Mouse (Mus musculus) hindbrain, embryonic 15.5 days (tissue): ENCODE results near the gene St3gal3. TPM values are rescaled to one million over a fixed set of nuclear protein-coding genes. Genes with fewer than 3 reads are reported as not detected.

ENCODE experiments used
- ATAC-seq: fragments of 200-750 bp; cut with Nextera tagmentation; 2 replicates; pipeline ENCODE4 v1.8.0; 2017; ENCODE audit warnings: low read depth, moderate number of reproducible peaks, moderate TSS enrichment; ENCODE audit not compliant: low FRiP score
- H3K27ac ChIP-seq: fragments of 300-500 bp; sonication (generic); replicated peaks from 2 replicates; pipeline ENCODE4 v1.5.1; 2015; ENCODE audit warnings: mild to moderate bottlenecking, inconsistent platforms
- H3K27me3 ChIP-seq: fragments of 300-500 bp; sonication (generic); 2 replicates; pipeline ENCODE4 v1.6.1; 2015; ENCODE audit warnings: control low read depth, inconsistent platforms
- H3K36me3 ChIP-seq: fragments of 300-500 bp; sonication (generic); 2 replicates; pipeline ENCODE4 v1.6.1; 2015; ENCODE audit warnings: control low read depth, inconsistent platforms
- H3K4me1 ChIP-seq: fragments of 300-500 bp; sonication (generic); replicated peaks from 2 replicates; pipeline ENCODE4 v1.6.1; 2015; ENCODE audit warnings: control low read depth, inconsistent platforms
- H3K4me2 ChIP-seq: fragments of 300-500 bp; sonication (generic); 2 replicates; pipeline ENCODE4 v1.6.1; 2015; ENCODE audit warnings: moderate library complexity, mild to moderate bottlenecking, inconsistent platforms
- H3K4me3 ChIP-seq: fragments of 300-500 bp; sonication (generic); 2 replicates; pipeline ENCODE4 v1.5.1; 2015; ENCODE audit warnings: mild to moderate bottlenecking, inconsistent platforms
- H3K9ac ChIP-seq: fragments of 300-500 bp; sonication (generic); 2 replicates; pipeline ENCODE4 v1.6.1; 2015; ENCODE audit warnings: inconsistent platforms
- H3K9me3 ChIP-seq: fragments of 300-500 bp; sonication (generic); 2 replicates; pipeline ENCODE4 v1.6.1; 2016; ENCODE audit warnings: control low read depth, inconsistent platforms
- WGBS: fragments of 180-500 bp; shearing (Covaris S2); methylation state at CpG from one replicate; pipeline ENCODE4 v1.1.7; 2015; 5-methylcytosine and 5-hydroxymethylcytosine counted together
- polyA plus RNA-seq: library from polyadenylated mRNA; unstranded; fragments of >200 nt; fragmentation: Nextera tagmentation; extraction: Ambion mirVana; gene quantifications from 2 replicates; pipeline ENCODE4 v1.2.1, GENCODE M21; 2015

Gene St3gal3
- polyA plus RNA-seq, 1 experiment from 2014 or later = 15.0 TPM

DNA sequence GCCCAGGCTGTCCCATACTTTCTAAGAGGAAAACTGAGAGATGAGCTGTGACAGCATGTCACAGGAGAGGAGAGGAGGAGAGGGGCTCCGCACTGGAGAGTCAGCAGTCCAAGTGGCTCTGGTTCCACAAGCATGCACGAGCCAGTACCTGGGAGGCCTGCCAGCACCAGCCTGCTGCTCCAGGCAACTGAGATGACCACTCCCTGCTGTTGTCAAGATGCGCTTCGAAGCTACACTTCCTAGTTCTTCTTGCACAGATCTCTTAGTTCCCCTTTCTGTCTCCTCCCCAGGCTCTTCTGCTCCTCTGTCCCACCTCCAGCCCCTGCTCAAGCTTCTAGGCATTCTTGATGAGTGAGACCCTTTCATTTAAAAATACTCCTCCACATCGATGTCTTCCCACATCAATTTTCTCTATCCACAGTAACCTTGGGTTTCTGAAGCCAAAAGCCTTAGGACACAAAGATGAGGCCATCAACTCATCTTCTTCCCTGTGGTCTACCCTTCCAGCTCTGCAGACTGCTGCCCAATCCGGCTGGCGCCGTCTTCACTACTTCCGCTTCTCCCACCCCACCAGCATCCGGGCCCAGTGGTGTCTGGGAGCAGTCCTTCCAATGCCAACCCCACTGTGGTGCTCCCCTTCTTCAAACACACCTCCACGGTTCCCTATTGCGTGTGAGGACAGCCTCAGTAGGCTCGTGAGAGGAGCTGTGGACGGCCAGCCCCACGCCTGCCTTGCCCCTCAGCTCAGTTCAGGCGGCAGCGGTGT lies 17.5 kb upstream of the St3gal3 start:
- H3K4me3 ChIP-seq = no peak overlapping the region
- ATAC-seq = no peak
- H3K9me3 ChIP-seq = no peaks in the 10 kb centered on the region
- 94% methylated on average over 17 of the region's 17 CpGs for WGBS
- H3K27ac ChIP-seq = no peak overlapping the region
- no peak overlapping the region for H3K4me2 ChIP-seq
- H3K9ac ChIP-seq = no peak overlapping the region
- peaks cover 82% of the 10 kb centered on the region for H3K36me3 ChIP-seq
- H3K27me3 ChIP-seq = no peaks in the 10 kb centered on the region
- H3K4me1 ChIP-seq = no peaks in the 10 kb centered on the region

- no peaks in the 10 kb centered on the region for H3K27me3 ChIP-seq
- H3K4me2 ChIP-seq = no peak overlapping the region
- H3K9ac ChIP-seq = no peak overlapping the region
- H3K4me3 ChIP-seq = no peak overlapping the region
- 90% methylated on average over 7 of the region's 7 CpGs for WGBS
- ATAC-seq = no peak
- H3K9me3 ChIP-seq = no peaks in the 10 kb centered on the region
- H3K36me3 ChIP-seq = peaks cover 85% of the 10 kb centered on the region
- no peaks in the 10 kb centered on the region for H3K4me1 ChIP-seq
- no peak overlapping the region for H3K27ac ChIP-seq
Observed at GRCm38 (mm10) chr4:118150804-118151203, 16.1 kb upstream of the St3gal3 start.

- Histone ChIP-seq H3K4me3 (no peak overlapping the region), H3K27me3 (no peaks in the 10 kb centered on the region), H3K4me2 (no peak overlapping the region), H3K9ac (no peak overlapping the region), H3K9me3 (no peaks in the 10 kb centered on the region), H3K4me1 (no peaks in the 10 kb centered on the region), H3K27ac (no peak overlapping the region), H3K36me3 (peaks cover 86% of the 10 kb centered on the region)
- ATAC-seq = no peak
- 84% methylated on average over 14 of the region's 14 CpGs for WGBS
Observed at GRCm38 (mm10) chr4:118149956-118150680, 15.4 kb upstream of the St3gal3 start.

DNA sequence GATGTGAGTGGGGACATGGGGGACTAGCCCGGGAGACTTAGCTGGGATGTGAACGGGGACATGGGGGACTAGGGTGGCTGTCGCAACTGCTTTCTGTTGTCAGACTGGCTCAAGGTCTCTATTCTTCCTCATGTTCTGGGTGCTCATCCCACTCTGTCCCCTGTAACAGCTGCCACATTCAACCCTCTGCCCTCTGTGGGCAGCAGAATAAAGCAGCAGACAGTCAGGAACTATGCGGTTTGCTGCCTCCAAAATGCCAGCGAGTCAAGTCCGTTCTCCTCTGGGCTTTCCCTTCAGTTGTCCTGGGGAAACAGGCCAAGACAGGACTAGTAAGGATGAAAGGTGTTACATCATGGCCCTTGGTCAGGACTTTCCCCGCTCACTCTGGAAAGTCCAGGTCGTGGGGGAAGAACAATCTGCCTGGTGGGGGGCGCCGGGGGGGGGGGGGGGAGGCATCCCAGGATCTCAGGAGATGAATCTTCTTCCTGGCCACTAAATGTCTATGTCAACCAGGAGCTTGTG lies 14.4 kb upstream of the St3gal3 start:
- Histone ChIP-seq H3K4me1 (no peaks in the 10 kb centered on the region), H3K4me2 (no peak overlapping the region), H3K27ac (no peak overlapping the region), H3K36me3 (peaks cover 88% of the 10 kb centered on the region), H3K4me3 (no peak overlapping the region), H3K9ac (no peak overlapping the region), H3K9me3 (no peaks in the 10 kb centered on the region), H3K27me3 (no peaks in the 10 kb centered on the region)
- no peak for ATAC-seq
- WGBS = 86% methylated on average over 10 of the region's 10 CpGs

- H3K4me1 ChIP-seq = no peaks in the 10 kb centered on the region
- ATAC-seq = no peak
- H3K27me3 ChIP-seq = no peaks in the 10 kb centered on the region
- H3K9ac ChIP-seq = no peak overlapping the region
- H3K36me3 ChIP-seq = peaks cover 88% of the 10 kb centered on the region
- H3K27ac ChIP-seq = peak overlapping the region; percentile 50; the same call in 1 of the 2 replicates
- H3K4me3 ChIP-seq = no peak overlapping the region
- H3K4me2 ChIP-seq = no peak overlapping the region
- H3K9me3 ChIP-seq = no peaks in the 10 kb centered on the region
- WGBS = 88% methylated on average over 10 of the region's 10 CpGs
Observed at GRCm38 (mm10) chr4:118148317-118148687, 13.6 kb upstream of the St3gal3 start.

DNA sequence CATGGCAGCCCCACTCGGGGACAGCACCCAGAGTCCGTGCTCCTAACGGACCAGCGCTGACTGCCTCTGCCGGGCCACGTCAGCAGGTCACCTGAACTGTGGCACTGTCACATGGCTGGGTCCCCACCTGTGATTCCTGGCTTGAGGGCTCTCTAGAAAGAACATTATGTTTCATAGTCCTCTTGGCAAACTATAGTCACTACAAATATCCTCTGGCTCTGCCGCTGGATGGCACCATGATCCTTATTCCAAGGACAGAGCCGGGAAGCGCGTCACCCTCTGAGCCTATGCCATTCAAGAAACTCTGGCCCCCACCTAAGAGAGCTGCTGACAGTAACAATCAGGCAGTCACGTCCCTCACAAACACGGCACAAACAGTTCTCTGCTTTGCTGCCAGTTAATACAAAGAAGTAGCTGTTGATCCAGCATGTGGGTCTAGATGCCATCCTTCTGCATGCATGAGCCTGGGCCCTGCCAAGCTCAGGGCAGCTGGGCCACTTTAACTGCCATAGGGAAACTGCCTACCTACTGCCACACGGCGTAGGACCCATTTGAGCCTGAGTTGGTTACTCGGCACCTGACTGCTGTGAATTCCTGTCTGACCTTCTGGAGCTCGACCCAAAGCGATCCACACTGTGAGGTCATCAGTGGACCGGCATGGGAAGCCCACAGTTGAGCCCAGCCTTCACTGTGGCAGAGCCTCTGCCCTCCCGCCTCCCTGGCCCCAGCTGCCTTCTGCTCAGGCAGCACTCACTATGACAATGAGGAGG lies 13.0 kb upstream of the St3gal3 start:
- no peak for ATAC-seq
- H3K27me3 ChIP-seq = no peaks in the 10 kb centered on the region
- peak overlapping the region; percentile 50; the same call in 1 of the 2 replicates for H3K27ac ChIP-seq
- H3K36me3 ChIP-seq = peaks cover 88% of the 10 kb centered on the region
- no peaks in the 10 kb centered on the region for H3K4me1 ChIP-seq
- H3K4me2 ChIP-seq = no peak overlapping the region
- no peak overlapping the region for H3K4me3 ChIP-seq
- no peaks in the 10 kb centered on the region for H3K9me3 ChIP-seq
- WGBS = 85% methylated on average over 19 of the region's 19 CpGs
- H3K9ac ChIP-seq = no peak overlapping the region

DNA sequence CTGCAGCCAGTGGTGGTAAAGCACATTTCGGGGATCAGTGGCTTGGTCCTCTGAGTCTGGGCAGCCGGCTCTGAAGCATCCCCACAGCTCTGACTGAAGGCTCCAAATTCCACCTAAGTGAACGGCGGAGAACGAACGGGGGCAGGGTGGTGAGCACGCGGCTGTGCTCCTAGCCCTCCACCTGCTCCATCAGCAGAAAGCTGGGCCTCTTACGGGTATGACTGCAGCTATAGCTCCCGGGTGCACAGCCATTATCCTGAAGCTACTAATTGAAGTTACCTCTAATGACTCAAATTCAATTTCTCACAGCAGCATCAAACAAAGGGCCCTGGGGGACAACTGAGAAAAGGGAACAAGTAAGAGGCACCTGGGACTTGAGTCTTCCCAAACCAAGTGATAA lies 12.4 kb upstream of the St3gal3 start:
- 74% methylated on average over 10 of the region's 10 CpGs for WGBS
- H3K36me3 ChIP-seq = peaks cover 87% of the 10 kb centered on the region
- no peak overlapping the region for H3K4me3 ChIP-seq
- ATAC-seq = 0 out of 2 replicates have a peak, but pooled peaks have one; percentile 17
- H3K9me3 ChIP-seq = no peaks in the 10 kb centered on the region
- no peaks in the 10 kb centered on the region for H3K4me1 ChIP-seq
- H3K9ac ChIP-seq = no peak overlapping the region
- H3K27ac ChIP-seq = no peak overlapping the region
- no peaks in the 10 kb centered on the region for H3K27me3 ChIP-seq
- H3K4me2 ChIP-seq = no peak overlapping the region

DNA sequence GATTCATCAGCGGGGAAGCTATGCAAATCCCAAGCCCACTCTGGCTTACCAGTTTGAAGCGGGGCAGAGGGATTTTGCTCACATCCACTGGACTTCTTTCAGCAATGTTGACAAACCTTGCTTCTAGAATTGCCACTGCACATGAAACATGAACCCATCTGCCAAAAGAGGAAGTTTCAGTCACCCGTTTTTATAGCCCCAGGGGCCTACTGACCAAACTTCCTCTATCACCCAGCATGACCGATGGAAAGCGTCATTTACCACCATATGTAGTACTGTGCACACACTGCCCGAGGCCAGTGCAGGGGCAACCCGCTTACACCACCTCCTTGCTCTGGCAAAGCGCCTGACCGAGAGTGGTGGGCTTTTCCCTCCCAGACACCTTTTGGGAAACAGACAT lies 9.6 kb upstream of the St3gal3 start:
- WGBS = 89% methylated on average over 9 of the region's 9 CpGs
- Histone ChIP-seq H3K36me3 (peaks cover 89% of the 10 kb centered on the region), H3K9ac (no peak overlapping the region), H3K27ac (no peak overlapping the region), H3K4me3 (no peak overlapping the region), H3K4me1 (no peaks in the 10 kb centered on the region), H3K9me3 (no peaks in the 10 kb centered on the region), H3K4me2 (no peak overlapping the region), H3K27me3 (no peaks in the 10 kb centered on the region)
- ATAC-seq = no peak

GRCm38 (mm10) chr4:118143679-118144078 lies 9.0 kb upstream of the St3gal3 start:
- Histone ChIP-seq H3K36me3 (peaks cover 87% of the 10 kb centered on the region), H3K4me1 (no peaks in the 10 kb centered on the region), H3K9me3 (no peaks in the 10 kb centered on the region), H3K27ac (no peak overlapping the region), H3K27me3 (no peaks in the 10 kb centered on the region), H3K4me3 (no peak overlapping the region), H3K4me2 (no peak overlapping the region), H3K9ac (no peak overlapping the region)
- WGBS = 91% methylated on average over 7 of the region's 7 CpGs
- ATAC-seq = no peak

DNA sequence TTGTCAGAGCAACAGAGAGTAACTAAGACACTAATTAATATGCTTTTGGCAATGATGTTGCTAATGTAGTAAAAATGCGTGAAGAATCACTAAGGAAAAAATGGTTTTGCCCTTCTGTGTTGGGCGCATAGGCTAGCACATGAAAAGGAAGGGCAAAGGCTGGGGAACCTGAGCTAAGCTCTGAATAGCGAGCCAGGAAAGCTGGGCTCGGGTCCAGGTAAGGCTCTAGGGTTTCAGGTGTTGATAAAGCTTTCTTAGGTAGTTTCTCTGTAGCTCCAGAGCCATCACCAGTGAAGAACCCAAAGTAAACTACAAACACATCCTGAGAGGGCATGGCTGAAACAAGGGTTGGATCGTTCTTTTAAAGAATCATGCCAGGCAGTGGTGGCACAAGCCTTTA lies 6.8 kb upstream of the St3gal3 start:
- no peak overlapping the region for H3K4me2 ChIP-seq
- H3K4me3 ChIP-seq = no peak overlapping the region
- H3K9ac ChIP-seq = no peak overlapping the region
- WGBS = 89% methylated on average over 5 of the region's 5 CpGs
- peaks cover 84% of the 10 kb centered on the region for H3K36me3 ChIP-seq
- no peaks in the 10 kb centered on the region for H3K27me3 ChIP-seq
- ATAC-seq = no peak
- no peaks in the 10 kb centered on the region for H3K4me1 ChIP-seq
- no peak overlapping the region for H3K27ac ChIP-seq
- H3K9me3 ChIP-seq = no peaks in the 10 kb centered on the region

DNA sequence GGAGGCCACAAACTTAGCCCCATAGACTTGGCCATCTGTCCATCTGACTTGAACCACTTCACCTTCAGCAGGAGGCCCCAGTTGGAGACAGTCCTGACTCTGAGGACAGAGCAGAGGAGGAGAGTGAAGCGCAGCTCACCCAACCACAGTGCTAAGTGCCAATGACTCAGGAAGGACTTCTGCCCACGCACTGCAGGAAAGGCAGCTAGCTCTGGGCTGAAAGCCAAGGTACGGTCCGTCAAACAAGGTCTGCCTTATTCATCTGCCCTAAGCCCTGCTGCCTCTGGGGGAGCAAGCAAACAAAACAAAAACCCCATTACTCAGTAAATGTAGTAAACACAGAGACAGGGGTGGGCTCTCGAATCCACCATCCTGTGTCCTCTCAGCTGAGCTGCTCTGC lies 4.2 kb upstream of the St3gal3 start:
- H3K27me3 ChIP-seq = no peaks in the 10 kb centered on the region
- H3K4me2 ChIP-seq = no peak overlapping the region
- H3K9ac ChIP-seq = no peak overlapping the region
- no peak for ATAC-seq
- no peaks in the 10 kb centered on the region for H3K9me3 ChIP-seq
- WGBS = 48% methylated on average over 5 of the region's 5 CpGs
- peaks cover 10% of the 10 kb centered on the region for H3K4me1 ChIP-seq
- peaks cover 63% of the 10 kb centered on the region for H3K36me3 ChIP-seq
- H3K4me3 ChIP-seq = no peak overlapping the region
- peak overlapping the region; percentile 58 for H3K27ac ChIP-seq

- no peak overlapping the region for H3K27ac ChIP-seq
- H3K4me1 ChIP-seq = peaks cover 20% of the 10 kb centered on the region
- H3K4me2 ChIP-seq = no peak overlapping the region
- ATAC-seq = no peak
- WGBS = 77% methylated on average over 16 of the region's 16 CpGs
- H3K9ac ChIP-seq = no peak overlapping the region
- H3K4me3 ChIP-seq = no peak overlapping the region
- peaks cover 53% of the 10 kb centered on the region for H3K36me3 ChIP-seq
- H3K27me3 ChIP-seq = no peaks in the 10 kb centered on the region
- H3K9me3 ChIP-seq = no peaks in the 10 kb centered on the region
Observed at GRCm38 (mm10) chr4:118137857-118138256, 3.1 kb upstream of the St3gal3 start.
